Mouse (Mus musculus) kidney, adult 11 months (tissue): Measurements from ENCODE around the gene Fam83e.

ENCODE experiments used
- DNase-seq: peaks from one replicate; pipeline ENCODE4 v3.0.0; 2022

Gene Fam83e

DNA sequence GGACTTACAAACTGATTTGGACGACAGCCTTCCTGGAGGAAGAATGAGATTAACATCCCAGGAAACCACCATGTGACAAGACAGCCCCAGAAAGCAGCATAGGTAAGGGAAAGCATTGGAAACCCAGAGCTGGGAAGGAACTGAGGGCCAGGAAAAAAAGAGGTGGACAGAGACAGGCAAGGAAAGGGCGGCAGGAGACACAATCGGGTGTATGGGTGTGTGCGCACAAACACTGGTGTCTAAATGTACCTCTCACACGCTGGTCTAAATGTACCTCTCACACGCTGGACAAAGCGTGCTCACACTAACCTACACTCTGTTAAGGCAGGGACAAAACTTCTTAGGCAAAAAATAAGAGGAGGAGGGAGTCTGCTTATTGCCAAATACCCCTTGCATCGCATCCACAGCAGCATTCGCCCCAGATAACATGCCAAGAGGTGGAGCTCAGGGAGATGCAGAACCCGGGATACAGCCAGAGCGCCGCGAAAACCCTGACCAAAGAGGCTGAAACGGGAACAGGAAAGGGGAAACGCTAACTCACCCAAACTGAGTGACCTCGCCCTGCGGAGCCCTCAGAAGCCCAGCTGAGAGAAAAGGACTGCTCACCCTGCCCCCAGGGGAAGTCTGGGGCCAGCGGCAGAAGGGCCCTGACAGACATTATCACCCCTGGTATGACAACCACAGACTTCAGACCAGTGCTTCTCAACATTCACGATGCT lies 5.1 kb upstream of the Fam83e start:
- DNase-seq = peak; percentile 50

DNA sequence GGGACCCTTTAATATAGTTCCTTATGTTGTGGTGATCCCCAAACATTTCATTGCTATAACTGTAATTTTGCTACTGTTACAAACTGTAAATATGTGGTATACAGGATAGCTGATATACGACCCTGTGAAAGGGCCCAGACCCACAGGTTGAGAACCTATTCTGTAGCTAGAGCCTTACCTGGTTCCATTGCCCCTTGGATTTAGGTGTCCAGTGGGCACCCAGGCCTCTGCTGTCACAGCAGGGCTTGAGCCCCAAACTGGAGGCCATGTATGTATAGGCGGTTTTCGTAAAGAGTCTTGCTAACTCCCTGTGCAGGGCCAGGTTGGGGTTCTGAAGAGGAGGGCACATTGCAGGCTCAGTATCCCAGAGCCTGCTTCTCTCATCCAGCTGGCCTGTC lies 4.6 kb upstream of the Fam83e start:
- no peak for DNase-seq

DNA sequence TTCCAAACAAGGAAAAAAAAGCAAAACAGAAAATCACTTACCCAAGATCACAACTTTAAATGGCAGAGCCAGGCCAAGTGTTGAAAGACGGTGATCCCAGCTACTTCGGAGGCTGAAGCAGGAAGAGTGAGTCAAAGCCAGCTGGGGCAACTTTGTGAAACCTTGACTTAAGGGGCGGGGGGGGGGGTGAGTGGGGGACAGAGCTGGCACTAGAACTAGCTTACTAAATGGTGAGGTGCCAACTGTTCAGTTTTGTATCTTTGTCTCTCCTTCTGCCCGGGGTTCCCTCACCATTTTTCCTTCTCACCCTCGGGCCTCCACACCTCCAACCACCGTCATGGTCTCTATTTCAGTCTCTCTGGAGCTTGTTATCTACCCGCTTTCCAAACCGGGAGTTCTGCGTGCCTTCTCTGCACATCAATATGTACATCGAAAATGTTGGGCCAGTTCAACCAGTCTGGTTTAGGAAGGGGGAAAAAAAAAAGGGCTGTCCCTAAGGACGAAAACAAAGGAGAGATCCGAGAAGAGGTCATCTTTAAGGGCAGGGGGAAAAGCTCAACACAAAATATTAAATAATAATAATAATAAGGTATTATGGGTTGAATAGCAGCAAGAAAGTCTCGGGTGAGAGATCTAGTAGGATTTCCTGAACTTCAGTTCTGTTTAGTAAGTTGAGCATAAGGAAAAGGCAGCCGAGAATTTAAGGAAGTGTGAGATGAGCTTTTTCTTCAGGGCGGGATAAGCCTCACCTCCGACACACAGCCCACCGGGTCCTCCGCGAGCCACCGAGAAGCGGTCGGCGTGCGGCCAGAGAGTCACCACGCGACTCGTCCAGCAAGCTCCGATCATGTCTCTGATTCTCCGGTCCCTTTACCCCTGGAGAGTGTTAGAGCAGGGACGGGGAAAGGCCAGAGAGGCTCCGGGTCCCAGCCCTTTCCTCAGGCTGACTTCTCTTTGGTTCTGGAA lies 3.8 kb upstream of the Fam83e start:
- DNase-seq = no peak

DNA sequence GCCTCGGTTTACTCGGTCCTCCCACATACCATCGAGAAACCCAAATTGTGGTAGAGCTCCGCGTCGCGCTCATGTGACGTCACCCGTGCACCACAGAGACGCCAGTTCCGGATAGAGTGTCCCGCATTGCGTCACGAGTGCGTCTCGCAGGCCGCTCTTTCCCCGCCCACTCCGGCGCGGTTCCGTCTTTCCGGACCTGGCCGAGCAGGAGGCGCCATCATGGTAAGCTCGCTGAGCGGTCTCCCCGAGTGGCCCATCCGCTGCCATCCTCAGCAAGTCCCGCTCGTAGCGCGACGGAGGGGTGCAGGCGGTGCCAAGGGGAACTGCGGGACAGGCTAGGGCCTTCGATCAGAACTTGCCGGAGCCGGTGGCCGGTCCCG lies 3.1 kb upstream of the Fam83e start, which contains the start of gene Sphk2:
Gene Sphk2, minus strand, starts transcription at position 85 of the 380 bp plus-strand sequence.
- DNase-seq = peak; percentile 97

DNA sequence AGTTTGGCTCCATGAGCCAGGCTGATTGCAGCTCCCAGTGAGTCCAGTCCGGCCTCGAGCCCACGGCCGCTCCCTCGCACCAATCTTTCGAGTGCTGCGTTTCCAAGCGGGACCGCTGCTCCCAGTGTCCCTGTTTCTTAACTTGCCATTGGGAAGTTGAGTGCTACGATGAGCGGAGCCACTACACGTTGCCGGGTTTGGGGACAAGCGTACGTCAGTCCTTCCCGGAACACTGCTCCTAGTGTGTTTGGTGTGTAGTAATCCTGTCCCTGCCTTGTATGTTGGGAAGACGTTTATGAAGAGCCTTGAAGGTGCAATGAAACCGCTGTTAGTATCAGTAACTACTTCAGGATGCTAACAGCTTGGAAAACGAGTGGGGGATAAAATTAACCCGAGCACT lies 2.7 kb upstream of the Fam83e start:
- no peak for DNase-seq

DNA sequence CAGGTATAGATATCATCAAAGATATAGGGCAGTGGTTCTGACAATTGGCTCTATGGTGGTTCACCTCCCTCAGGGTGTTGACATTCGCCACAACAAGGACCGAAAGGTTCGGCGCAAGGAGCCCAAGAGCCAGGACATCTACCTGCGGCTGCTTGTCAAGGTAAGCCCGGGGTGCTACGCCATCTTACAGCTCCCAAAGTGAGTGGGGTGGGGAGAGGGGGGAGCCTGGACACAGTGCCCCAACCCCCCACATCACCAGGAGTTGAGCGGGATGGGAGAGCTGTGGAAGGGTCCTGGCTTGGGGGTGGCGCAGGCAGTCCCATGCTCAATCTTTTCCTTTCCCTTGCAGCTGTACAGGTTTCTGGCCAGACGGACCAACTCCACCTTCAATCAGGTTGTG lies 1.8 kb upstream of the Fam83e start:
- DNase-seq = no peak

DNA sequence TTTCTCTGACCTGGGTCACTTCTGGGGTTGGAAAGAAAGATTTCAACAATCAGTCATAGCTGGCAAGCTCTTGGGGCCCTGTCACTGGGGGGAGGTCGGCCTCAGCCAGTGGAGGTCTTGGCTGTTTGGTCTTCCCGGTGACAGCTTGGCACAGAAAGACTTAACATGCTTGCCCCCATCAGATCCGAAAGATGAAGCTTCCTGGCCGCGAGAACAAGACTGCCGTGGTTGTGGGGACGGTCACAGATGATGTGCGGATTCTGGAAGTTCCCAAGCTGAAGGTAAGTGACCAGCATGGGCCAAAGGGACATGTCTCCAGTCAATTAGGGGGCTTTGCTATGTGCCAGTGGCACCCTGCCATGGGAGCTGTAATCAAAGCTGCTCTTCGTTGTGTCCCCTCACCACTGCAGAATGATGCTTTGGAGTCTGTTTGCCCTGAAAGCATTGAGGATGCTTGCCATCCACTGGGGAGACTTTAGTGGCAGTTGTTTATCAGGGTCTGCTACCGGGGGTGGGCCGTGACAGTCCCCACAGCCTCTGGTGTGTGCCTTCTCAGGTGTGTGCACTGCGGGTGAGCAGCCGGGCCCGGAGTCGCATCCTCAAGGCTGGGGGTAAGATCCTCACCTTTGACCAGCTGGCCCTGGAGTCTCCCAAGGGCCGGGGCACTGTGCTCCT lies 1.1 kb upstream of the Fam83e start:
- no peak for DNase-seq

DNA sequence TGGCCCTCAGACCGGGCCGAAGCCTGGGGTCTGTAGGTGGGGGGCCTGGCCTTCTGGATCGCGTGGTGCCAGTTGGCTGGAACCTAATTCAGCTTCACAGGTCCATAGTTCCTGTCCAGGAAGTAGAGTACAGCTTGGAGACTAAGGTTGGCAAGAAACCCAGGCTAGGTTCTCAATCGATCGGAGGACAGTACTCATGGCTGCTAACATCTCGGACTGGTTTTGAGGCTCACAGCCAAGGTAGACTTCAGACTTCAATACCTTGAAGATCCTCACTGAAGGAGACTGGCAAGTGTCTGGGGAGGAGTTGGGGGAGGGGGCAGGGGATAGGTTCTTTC lies 191 bp downstream of the Fam83e start:
- no peak for DNase-seq

DNA sequence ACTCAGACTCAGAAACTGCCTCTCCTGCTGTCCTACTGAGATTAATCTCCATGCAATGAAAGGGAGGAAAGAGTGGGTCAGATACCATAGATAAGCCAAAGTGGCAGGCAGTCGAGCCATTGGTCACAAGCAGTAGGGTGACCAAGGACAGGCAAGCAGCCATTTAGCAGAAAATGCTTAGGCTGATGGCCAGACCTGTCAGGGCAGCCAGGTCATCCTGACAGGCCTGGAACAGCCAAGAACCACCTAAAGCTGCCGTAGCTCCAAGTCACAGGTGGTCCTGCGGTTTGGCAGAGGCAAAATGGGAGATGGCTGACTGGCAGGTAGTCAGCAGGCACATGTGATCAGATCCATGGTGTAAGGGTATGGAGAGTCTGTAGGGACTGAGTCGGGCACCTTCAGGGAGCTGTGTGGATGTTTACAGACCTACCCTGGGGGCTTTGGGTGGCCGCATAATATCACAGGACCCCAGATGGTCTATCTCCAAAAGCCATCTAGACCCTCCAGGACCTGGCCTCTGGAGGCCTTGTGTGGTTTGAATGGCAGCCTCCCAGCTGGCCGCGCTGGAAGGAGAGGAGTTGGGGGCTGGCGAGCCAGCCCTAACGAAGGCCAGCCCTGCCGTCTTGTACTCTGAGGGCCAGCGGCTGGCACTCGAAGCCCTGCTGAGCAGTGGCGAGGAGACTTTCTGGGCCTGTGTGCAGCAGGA lies 783 bp downstream of the Fam83e start:
- no peak for DNase-seq

DNA sequence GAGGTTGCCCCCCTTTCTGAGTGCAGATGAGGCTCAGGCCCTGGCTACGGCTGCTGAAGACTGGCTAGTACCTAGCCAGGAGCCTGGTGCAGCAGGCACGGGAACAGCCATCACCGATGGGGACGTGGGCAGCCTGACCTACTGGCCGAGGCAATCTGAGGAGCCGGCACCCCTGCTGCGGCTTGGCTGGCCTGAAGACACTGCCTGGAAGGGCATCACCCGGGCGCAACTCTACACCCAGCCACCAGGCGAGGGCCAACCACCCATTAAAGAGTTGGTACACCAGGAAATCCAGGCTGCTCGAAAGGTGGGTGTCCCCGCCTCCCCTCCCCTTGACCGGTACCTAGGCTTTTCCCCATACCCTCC lies 1.3 kb downstream of the Fam83e start:
- no peak for DNase-seq

DNA sequence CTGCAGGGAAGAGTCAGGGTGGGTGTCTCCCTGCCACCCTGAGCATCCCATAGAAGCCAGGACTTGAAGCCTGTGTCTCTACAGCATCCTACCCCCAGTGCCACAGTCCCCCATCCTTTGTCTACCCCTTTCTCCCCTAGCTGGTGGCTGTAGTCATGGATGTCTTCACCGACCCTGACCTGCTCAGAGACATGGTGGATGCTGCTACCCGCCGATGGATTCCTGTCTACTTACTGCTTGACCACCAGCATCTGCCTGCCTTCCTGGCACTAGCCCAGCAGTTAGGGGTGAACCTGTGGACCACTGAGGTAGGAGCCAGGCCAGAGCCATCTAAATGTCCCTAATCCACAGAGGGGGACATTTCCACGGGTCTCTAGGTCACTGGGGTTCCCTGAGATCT lies 2.3 kb downstream of the Fam83e start:
- no peak for DNase-seq

DNA sequence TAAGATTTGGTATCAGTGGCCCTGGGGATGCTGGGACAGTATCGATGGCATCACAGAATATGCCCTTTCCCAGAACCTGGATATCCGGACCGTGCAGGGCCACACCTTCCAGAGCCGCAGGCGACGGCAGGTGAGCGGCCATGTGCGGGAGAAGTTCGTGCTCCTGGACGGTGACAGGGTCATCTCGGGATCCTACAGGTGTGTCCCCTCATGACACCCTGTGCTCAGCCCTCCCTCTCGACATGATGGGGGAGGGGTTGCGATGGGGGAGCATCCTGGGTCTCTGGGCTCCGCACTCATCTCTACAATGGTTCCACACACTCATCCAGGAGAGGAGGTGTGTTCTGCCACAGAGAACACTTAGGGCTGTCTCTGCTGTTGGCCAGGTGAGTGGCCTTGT lies 2.8 kb downstream of the Fam83e start:
- no peak for DNase-seq

DNA sequence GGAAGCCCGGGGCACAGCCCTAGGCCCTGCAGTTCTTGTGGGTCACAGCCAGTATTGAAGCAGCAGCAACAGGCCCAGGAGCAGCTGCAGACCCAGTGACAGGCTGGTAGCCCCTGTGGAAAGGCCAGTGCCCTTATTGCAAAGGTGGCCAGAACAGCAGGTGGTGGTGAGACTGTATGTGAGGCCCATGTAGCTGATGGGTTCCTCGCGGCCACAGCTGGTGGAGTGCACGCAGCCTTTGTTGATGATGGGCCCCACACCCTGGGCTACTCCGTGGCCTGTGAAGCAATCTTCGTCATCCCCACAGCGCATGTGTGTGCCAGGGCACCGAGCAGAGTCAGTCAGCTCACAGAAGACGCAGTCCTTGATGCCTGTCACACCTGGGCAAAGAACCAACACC lies 4.1 kb downstream of the Fam83e start:
- no peak for DNase-seq

DNA sequence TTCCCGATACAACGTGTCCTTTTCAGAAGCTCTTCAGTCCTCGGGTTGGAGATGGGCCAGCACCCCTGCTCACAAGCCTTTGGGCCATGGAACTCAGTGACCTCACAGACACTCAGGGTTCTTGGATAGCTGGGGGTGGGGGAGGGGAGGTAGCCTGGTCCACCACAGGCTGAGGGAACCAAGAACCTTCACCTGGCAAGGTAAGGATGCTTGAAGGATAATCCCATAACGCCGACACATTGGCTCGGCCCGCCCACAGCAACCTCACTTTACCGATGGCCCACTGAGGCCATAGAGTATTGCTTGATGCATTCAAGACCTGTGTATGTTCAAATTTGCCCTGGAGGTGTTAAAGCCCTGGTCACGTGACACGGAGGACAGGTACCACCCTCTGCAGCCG lies 4.7 kb downstream of the Fam83e start, which contains the start of gene Spaca4:
Gene Spaca4, minus strand, starts transcription at position 101 of the 400 bp plus-strand sequence.
- no peak for DNase-seq

DNA sequence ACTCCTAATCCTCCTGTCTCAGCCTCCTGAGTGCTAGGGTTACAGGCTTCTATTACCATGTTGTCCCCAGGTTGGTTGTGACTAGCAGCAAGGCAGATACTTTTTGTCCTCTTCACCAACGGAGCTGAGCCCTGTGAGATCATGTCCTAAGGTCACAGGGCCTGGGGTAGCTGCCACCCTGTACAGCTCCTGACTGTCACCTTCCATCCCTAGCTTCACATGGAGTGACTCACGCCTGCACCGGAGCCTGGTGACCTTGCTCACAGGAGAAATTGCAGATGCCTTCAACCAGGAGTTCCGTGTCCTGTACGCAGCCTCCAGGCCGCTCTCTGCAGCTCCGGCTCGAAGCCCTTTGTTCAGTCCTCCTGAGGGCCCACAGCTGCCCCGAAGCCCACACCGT lies 5.4 kb downstream of the Fam83e start:
- DNase-seq = no peak

DNA sequence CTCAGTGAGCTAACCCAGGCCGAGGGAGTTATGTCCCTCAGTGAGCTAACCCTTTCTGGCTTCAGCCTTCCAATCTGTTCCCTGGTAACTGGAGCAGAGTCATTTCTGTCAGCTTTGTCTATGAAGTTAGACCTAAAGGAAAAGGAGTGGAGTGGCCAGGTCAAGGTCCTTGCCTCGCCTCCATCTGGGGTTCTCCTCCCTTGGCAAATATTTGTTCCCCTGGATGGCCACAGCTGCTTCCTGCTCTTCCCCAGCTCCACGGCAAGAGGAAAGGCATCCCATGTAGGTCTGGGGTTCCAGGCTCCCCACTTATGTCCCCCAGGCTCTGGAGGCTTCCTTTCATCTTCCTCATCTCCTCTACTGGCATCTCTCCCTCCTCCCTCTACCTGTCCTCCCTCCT lies 6.6 kb downstream of the Fam83e start:
- no peak for DNase-seq

DNA sequence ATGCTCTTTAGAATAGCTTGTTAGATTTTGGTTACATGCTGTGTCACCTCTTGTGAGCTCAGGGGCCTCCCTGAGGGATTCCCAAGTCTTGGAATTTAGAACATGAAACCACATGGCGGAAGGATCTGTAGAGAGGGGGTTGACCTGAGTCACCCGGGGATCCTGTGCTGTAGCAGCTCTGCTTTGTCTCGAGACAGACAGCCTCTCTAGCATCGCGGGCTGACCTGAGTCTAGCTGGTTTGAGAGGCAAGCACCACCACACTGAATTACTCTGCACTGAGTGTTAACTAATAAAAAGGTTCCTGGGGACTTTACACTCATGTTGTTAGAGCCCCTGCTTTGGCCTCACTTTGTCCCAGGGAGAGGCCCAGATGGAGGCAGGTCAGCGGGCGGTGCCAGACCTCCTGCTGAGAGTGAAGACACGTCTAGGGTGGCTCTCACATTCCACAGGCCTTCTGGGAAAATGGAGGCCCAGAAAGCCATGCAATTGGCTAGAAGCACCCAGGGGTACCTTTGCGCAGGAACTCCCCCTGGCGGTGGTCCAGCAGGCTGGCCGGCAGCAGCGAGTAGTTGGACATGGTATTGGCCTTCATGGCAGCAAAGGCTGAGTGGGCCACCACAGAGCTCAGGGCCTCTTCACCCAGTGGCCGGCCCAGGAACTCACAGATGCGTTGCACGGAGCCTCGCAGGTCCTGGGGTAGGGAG lies 9.9 kb downstream of the Fam83e start:
- DNase-seq = peak; percentile 43

DNA sequence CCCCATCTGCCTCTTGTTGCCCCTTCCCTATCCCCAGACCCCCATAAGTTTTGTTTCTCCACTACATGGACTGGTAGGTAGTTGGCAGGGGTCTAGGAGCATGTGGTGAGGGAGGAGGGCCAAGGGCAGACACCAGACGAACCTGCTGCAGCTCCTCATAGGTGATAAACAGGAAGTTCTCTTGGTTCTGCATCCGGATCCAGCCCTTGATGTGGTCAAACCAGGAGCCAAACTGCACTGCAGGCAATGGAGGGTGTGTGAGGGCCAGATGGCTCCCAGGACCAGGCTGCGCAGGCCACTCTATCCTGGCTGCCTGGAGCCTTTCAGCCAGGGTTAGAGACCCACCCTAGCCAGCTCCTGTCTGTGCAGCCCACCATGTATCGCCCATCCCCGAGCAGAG lies 12.5 kb downstream of the Fam83e start:
- no peak for DNase-seq

DNA sequence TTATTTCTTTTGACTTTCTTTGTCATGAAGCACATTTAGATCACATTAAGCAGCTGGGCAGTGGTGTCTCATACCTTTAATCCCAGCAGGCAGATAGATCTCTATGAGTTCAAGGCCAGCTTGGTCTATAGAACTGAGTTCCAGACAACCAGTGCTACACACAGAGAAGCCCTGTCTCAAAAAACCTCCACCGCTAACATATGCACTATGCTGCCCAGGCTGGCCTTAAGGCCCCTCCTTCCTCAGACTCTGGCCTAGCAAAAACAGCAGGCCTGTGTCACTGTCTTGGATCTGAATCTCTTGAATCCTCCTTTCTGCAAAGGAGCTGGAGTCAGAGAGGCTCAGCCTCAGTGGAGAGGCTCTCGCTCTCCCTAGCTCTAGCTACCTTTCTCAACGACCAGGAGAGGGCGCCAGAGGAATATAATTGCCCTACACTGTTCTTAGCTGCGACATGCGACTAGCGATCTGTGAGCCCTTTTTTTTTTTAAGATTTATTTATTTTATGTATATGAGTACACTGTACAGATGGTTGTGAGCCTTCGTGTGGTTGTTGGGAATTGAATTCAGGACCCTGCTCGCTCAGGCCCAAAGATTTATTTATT lies 18.3 kb downstream of the Fam83e start:
- peak; percentile 66 for DNase-seq

DNA sequence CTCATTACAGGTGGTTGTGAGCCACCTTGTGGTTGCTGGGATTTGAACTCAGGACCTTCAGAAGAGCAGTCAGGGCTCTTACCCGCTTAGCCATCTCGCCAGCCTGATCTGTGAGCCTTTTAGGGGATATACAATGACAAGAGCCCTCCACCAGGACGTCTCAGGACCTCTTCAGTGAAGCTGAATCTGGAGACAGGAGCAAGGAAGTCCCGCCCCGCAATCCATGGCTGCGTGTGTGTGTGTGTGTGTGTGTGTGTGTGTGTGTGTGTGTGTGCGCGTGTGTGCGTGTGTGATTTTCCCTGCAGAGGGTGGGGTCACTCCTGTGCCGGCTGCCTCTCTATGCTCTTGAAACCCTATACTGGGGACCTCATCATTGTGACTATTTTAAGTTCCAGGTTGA lies 18.8 kb downstream of the Fam83e start:
- DNase-seq = no peak

DNA sequence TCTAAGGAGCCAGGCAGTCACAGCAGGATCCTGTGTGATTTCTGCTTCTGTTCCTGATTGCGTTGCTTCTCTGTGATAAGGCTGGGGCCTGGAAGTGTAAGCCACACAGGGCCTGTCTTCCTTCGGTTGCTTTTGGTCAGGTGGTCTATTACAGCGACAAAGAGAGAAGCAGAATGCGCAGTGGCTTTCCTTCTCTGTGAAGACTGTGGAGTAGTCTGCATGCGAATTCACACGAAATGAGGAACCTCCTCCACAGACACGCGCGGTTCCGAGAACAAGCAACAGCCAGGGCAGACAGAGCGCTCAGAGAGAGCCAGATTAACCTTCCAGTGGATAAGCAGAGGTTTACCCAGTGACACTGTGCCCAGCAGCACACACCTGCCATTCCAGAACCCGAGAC lies 20.3 kb downstream of the Fam83e start:
- no peak for DNase-seq

DNA sequence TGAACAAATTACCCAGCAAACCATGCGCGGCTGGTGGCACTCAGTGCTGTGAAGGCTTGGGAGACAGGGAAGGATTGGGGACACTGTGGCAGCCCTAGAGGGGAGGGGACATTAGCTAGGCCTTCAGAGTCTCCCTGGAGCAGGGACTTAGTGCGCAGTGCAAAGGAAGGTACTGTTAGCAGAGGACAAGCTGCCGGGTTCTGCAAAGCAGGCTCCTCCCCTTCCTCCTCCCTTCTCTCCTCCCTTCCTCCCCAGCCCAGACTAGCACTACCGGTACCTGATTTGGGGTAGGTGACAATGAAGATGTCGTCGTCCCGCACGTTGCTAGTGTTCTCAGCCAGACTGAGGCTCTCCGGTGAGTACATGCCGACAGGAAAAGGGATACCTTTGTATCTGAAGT lies 20.8 kb downstream of the Fam83e start:
- no peak for DNase-seq
